Mouse (Mus musculus) MEL (cell line): Measurements from ENCODE around the gene Ap4s1. TPM values are rescaled to one million over a fixed set of nuclear protein-coding genes. Genes with fewer than 3 reads are reported as not detected.

Experiments used
- DNase-seq: peaks from one replicate; pipeline ENCODE4 v3.0.0; 2011; ENCODE audit warnings: low read depth, low spot score
- H3K27ac ChIP-seq: 2 replicates; pipeline ENCODE4 v1.5.1; 2012; ENCODE audit warnings: low read depth, mild to moderate bottlenecking, control low read depth, low read length, moderate library complexity; ENCODE audit not compliant: control insufficient read depth
- H3K27me3 ChIP-seq, 2 experiments: fragments of 150-350 bp in 1 of 2; sonication (generic) in 1 of 2; 2 replicates each; pipeline ENCODE4 v1.6.1; 2012; ENCODE audit warnings: low read length in 2 of 2, mild to moderate bottlenecking in 2 of 2, improper control_type of control experiment in 1 of 2, moderate library complexity in 1 of 2; ENCODE audit not compliant: insufficient read depth in 2 of 2, control insufficient read depth in 1 of 2
- H3K36me3 ChIP-seq, 2 experiments: 2 replicates each; pipeline ENCODE4 v1.6.1; 2012 to 2014; ENCODE audit warnings: low read length in 2 of 2, improper control_type of control experiment in 1 of 2, inconsistent platforms in 1 of 2, mild to moderate bottlenecking in 1 of 2; ENCODE audit not compliant: insufficient read depth in 2 of 2, control insufficient read depth in 1 of 2
- H3K4me1 ChIP-seq, 2 experiments: fragments of 150-350 bp in 1 of 2; sonication (generic) in 1 of 2; 2 replicates each; pipeline ENCODE4 v1.6.1; 2012; ENCODE audit warnings: low read length in 2 of 2, improper control_type of control experiment in 1 of 2, mild to moderate bottlenecking in 1 of 2; ENCODE audit not compliant: insufficient read depth in 2 of 2, control insufficient read depth in 1 of 2
- H3K4me3 ChIP-seq, 2 experiments: fragments of 150-350 bp in 1 of 2; sonication (generic) in 1 of 2; 2 replicates each; pipeline ENCODE4 v1.5.1; 2012; ENCODE audit warnings: low read depth in 2 of 2, low read length in 2 of 2, mild to moderate bottlenecking in 2 of 2, moderate library complexity in 2 of 2, control low read depth in 1 of 2, improper control_type of control experiment in 1 of 2; ENCODE audit not compliant: control insufficient read depth in 1 of 2, insufficient read depth in 1 of 2
- H3K79me2 ChIP-seq: 2 replicates; pipeline ENCODE4 v1.6.1; 2012; ENCODE audit warnings: mild to moderate bottlenecking, low read length, moderate library complexity; ENCODE audit not compliant: control insufficient read depth, poor library complexity, insufficient read depth
- H3K9ac ChIP-seq: 2 replicates; pipeline ENCODE4 v1.6.1; 2012; ENCODE audit warnings: low read depth, mild to moderate bottlenecking, control low read depth, low read length, moderate library complexity; ENCODE audit not compliant: control insufficient read depth, poor library complexity, severe bottlenecking
- H3K9me3 ChIP-seq: fragments of 150-350 bp; sonication (generic); replicated peaks from 2 replicates; pipeline ENCODE4 v1.6.1; 2012; ENCODE audit warnings: mild to moderate bottlenecking, low read length, improper control_type of control experiment, moderate library complexity; ENCODE audit not compliant: insufficient read depth
- CHD1 ChIP-seq: IDR thresholded peaks from 2 replicates; pipeline ENCODE4 v1.6.1; 2012; ENCODE audit warnings: low read depth, mild to moderate bottlenecking, inconsistent platforms, low read length, improper control_type of control experiment
- CHD2 ChIP-seq: IDR thresholded peaks from 2 replicates; pipeline ENCODE4 v1.6.1; 2011; ENCODE audit warnings: low read length, improper control_type of control experiment
- CTCF ChIP-seq, 3 experiments: IDR thresholded peaks in 2 of 3; conservative IDR thresholded peaks in 1 of 3; 2 replicates each; pipeline ENCODE4 v1.5.1; 2011 to 2012; ENCODE audit warnings: low read length in 3 of 3, low read depth in 2 of 3, mild to moderate bottlenecking in 2 of 3, improper control_type of control experiment in 1 of 3, inconsistent platforms in 1 of 3, mixed read lengths in 1 of 3, moderate library complexity in 1 of 3; ENCODE audit not compliant: control insufficient read depth in 1 of 3, insufficient read depth in 1 of 3, poor library complexity in 1 of 3, severe bottlenecking in 1 of 3
- E2F4 ChIP-seq: IDR thresholded peaks from 2 replicates; pipeline ENCODE4 v1.6.1; 2011; ENCODE audit warnings: low read depth, low read length, improper control_type of control experiment, borderline replicate concordance
- ELF1 ChIP-seq: IDR thresholded peaks from 2 replicates; pipeline ENCODE4 v1.6.1; 2014; ENCODE audit warnings: low read depth, mild to moderate bottlenecking, inconsistent platforms, low read length, improper control_type of control experiment, moderate library complexity
- EP300 ChIP-seq, 2 experiments: IDR thresholded peaks; 2 replicates each; pipeline ENCODE4 v1.6.1; 2011; ENCODE audit warnings: improper control_type of control experiment in 2 of 2, low read length in 2 of 2, low read depth in 1 of 2, mild to moderate bottlenecking in 1 of 2
- HCFC1 ChIP-seq: IDR thresholded peaks from 2 replicates; pipeline ENCODE4 v1.6.1; 2012; ENCODE audit warnings: low read depth, mild to moderate bottlenecking, inconsistent platforms, low read length, improper control_type of control experiment, moderate library complexity
- JUND ChIP-seq: IDR thresholded peaks from 2 replicates; pipeline ENCODE4 v1.6.1; 2011; ENCODE audit warnings: low read depth, mild to moderate bottlenecking, improper control_type of control experiment, low read length
- MAFK ChIP-seq: IDR thresholded peaks from 2 replicates; pipeline ENCODE4 v1.6.1; 2011; ENCODE audit warnings: low read depth, mild to moderate bottlenecking, low read length, improper control_type of control experiment, borderline replicate concordance
- MAX ChIP-seq: IDR thresholded peaks from 2 replicates; pipeline ENCODE4 v1.6.1; 2011; ENCODE audit warnings: low read length, improper control_type of control experiment
- MAZ ChIP-seq: IDR thresholded peaks from 2 replicates; pipeline ENCODE4 v1.6.1; 2012; ENCODE audit warnings: low read depth, mild to moderate bottlenecking, inconsistent platforms, low read length, improper control_type of control experiment
- MXI1 ChIP-seq: IDR thresholded peaks from 2 replicates; pipeline ENCODE4 v1.6.1; 2011; ENCODE audit warnings: mild to moderate bottlenecking, low read depth, low read length, improper control_type of control experiment
- NRF1 ChIP-seq: IDR thresholded peaks from 2 replicates; pipeline ENCODE4 v1.6.1; 2014; ENCODE audit warnings: low read depth, mild to moderate bottlenecking, inconsistent platforms, low read length, improper control_type of control experiment, moderate library complexity; ENCODE audit not compliant: poor library complexity, insufficient read depth, severe bottlenecking
- RAD21 ChIP-seq: IDR thresholded peaks from 2 replicates; pipeline ENCODE4 v1.6.1; 2011; ENCODE audit warnings: mild to moderate bottlenecking, low read depth, low read length, improper control_type of control experiment
- SIN3A ChIP-seq: IDR thresholded peaks from 2 replicates; pipeline ENCODE4 v1.6.1; 2012; ENCODE audit warnings: low read length, improper control_type of control experiment, inconsistent platforms
- TBP ChIP-seq: IDR thresholded peaks from 2 replicates; pipeline ENCODE4 v1.8.0; 2011; ENCODE audit warnings: low read depth, low read length, improper control_type of control experiment
- TCF12 ChIP-seq: IDR thresholded peaks from 2 replicates; pipeline ENCODE4 v1.6.1; 2014; ENCODE audit warnings: low read depth, mild to moderate bottlenecking, inconsistent platforms, low read length, improper control_type of control experiment, moderate library complexity
- UBTF ChIP-seq: IDR thresholded peaks from 2 replicates; pipeline ENCODE4 v1.6.1; 2012; ENCODE audit warnings: low read depth, mild to moderate bottlenecking, inconsistent platforms, low read length, improper control_type of control experiment, moderate library complexity, borderline replicate concordance; ENCODE audit not compliant: insufficient read depth
- USF2 ChIP-seq, 2 experiments: IDR thresholded peaks; 2 replicates each; pipeline ENCODE4 v1.6.1; 2011 to 2012; ENCODE audit warnings: improper control_type of control experiment in 2 of 2, low read length in 2 of 2, borderline replicate concordance in 1 of 2, inconsistent platforms in 1 of 2, low read depth in 1 of 2, mild to moderate bottlenecking in 1 of 2; ENCODE audit not compliant: insufficient read depth in 1 of 2
- ZKSCAN1 ChIP-seq: IDR thresholded peaks from 2 replicates; pipeline ENCODE4 v1.6.1; 2012; ENCODE audit warnings: low read depth, mild to moderate bottlenecking, inconsistent platforms, low read length, improper control_type of control experiment, moderate library complexity
- ZMIZ1 ChIP-seq: IDR thresholded peaks from 2 replicates; pipeline ENCODE4 v1.6.1; 2012; ENCODE audit warnings: low read depth, mild to moderate bottlenecking, inconsistent platforms, low read length, improper control_type of control experiment, moderate library complexity
- polyA plus RNA-seq, 2 experiments: library from polyadenylated mRNA; stranded (reverse) in 1 of 2; unstranded in 1 of 2; fragments of >175 nt in 1 of 2; fragments of >200 nt in 1 of 2; gene quantifications; 2 replicates each; pipeline versions ENCODE4 v1.2.1 to v1.2.4; 2012; ENCODE audit warnings: low replicate concordance in 2 of 2, low read depth in 1 of 2; ENCODE audit not compliant: insufficient read length in 2 of 2, insufficient read depth in 1 of 2, missing spikeins in 1 of 2
- total RNA-seq: library from RNA; depleted of rRNA; stranded (reverse); fragments of 300-350 nt; gene quantifications from 2 replicates; pipeline ENCODE4 v1.2.3, GENCODE M21; 2012

Ap4s1 gene
- total and polyA plus RNA-seq, 3 experiments: 9.0 to 13.3 TPM; not detected in 1

- peaks cover 70% of the 10 kb centered on the region for H3K79me2 ChIP-seq
- H3K9ac ChIP-seq: no peak overlapping the region
- peaks cover 0 to 9% of the 10 kb centered on the region in 2 experiments; a peak in 3 of 4 replicates for H3K4me1 ChIP-seq
- peaks cover 0 to 29% of the 10 kb centered on the region in 2 experiments; a peak in 2 of 4 replicates for H3K36me3 ChIP-seq
- no peak overlapping the region for H3K27ac ChIP-seq
- DNase-seq: no peak
- TF ChIP-seq E2F4 (no peak), ZKSCAN1 (no peak), ZMIZ1 (no peak), EP300 (IDR thresholded peaks at IDR 0.05; ENCODE audit: low read depth in 1 of 2, low read length in 2 of 2) (no peak), MAFK (no peak), USF2 (IDR thresholded peaks at IDR 0.05; ENCODE audit: borderline replicate concordance in 1 of 2, insufficient read depth in 1 of 2, low read depth in 1 of 2, low read length in 2 of 2) (no peak), JUND (no peak)
- H3K9me3 ChIP-seq: no peaks in the 10 kb centered on the region
- no peaks in the 10 kb centered on the region for H3K27me3 ChIP-seq
- H3K4me3 ChIP-seq: no peak overlapping the region
Measured at GRCm38 (mm10) chr12:51676442-51676841, 14.4 kb upstream of the Ap4s1 start.

GRCm38 (mm10) chr12:51678844-51679243 lies 12.0 kb upstream of the Ap4s1 start:
- Histone ChIP-seq H3K79me2 (peaks cover 70% of the 10 kb centered on the region), H3K4me1 (peaks cover 0 to 6% of the 10 kb centered on the region in 2 experiments; a peak in 3 of 4 replicates), H3K4me3 (no peak overlapping the region), H3K9me3 (no peaks in the 10 kb centered on the region), H3K27me3 (no peaks in the 10 kb centered on the region), H3K27ac (no peak overlapping the region), H3K36me3 (peaks cover 2 to 27% of the 10 kb centered on the region in 2 experiments; a peak in 3 of 4 replicates), H3K9ac (no peak overlapping the region)
- TF ChIP-seq MXI1 (0 out of 2 replicates have a peak, but pooled peaks have one; percentile 25), ZMIZ1 (no peak), HCFC1 (no peak), NRF1 (no peak), RAD21 (no peak), CHD1 (no peak), TCF12 (no peak), CHD2 (no peak), SIN3A (peak; percentile 47; the same call in 1 of the 2 replicates)
- peak; percentile 48 for DNase-seq

GRCm38 (mm10) chr12:51688546-51688945 lies 2.3 kb upstream of the Ap4s1 start:
- Histone ChIP-seq H3K9me3 (no peaks in the 10 kb centered on the region), H3K27me3 (no peaks in the 10 kb centered on the region), H3K79me2 (peaks cover 66% of the 10 kb centered on the region), H3K36me3 (peaks cover 4 to 25% of the 10 kb centered on the region in 2 experiments), H3K4me1 (peaks cover 7 to 19% of the 10 kb centered on the region in 2 experiments), H3K4me3 (no peak overlapping the region), H3K9ac (no peak overlapping the region), H3K27ac (no peak overlapping the region)
- TF ChIP-seq EP300 (IDR thresholded peaks at IDR 0.05; ENCODE audit: low read depth in 1 of 2, low read length in 2 of 2): no peak
- TF ChIP-seq SIN3A: no peak
- TF ChIP-seq MAX: no peak
- TF ChIP-seq TBP: no peak
- TF ChIP-seq MAZ: no peak
- TF ChIP-seq CTCF (IDR thresholded peaks at IDR 0.05 in 2 of 3, conservative IDR thresholded peaks at IDR 0.05 in 1 of 3; ENCODE audit: control insufficient read depth in 1 of 3, insufficient read depth in 1 of 3, low read depth in 2 of 3, low read length in 3 of 3, poor library complexity in 1 of 3, severe bottlenecking in 1 of 3): no peak
- TF ChIP-seq ELF1: no peak
- TF ChIP-seq ZKSCAN1: no peak
- TF ChIP-seq UBTF: no peak
- no peak for TF ChIP-seq MXI1
- TF ChIP-seq NRF1: no peak
- no peak for TF ChIP-seq HCFC1
- no peak for TF ChIP-seq ZMIZ1
- DNase-seq: no peak
